Mouse (Mus musculus) frontal cortex, postnatal 10 days (tissue): ENCODE measurements at regions not wholly inside any gene's neighbourhood (a gene's known extent, or its start where the extent isn't known, plus 50 kb on each side); places are given as distances from the start of the nearest gene placed in this dataset.

ENCODE experiments used
- DNase-seq, 2 experiments: peaks; one replicate each; pipeline ENCODE4 v3.0.0; 2022; ENCODE audit warnings: low spot score in 2 of 2, mixed read lengths in 1 of 2

- DNase-seq: no peak
Measured at GRCm38 (mm10) chr3:157842872-157843271, 82.0 kb downstream of the Cth start.

- no peak for DNase-seq
Measured at GRCm38 (mm10) chr3:157841164-157841719, 83.6 kb downstream of the Cth start.

GRCm38 (mm10) chr3:157804307-157804706 is 120.6 kb downstream of the Cth start:
- DNase-seq: no peak

DNA sequence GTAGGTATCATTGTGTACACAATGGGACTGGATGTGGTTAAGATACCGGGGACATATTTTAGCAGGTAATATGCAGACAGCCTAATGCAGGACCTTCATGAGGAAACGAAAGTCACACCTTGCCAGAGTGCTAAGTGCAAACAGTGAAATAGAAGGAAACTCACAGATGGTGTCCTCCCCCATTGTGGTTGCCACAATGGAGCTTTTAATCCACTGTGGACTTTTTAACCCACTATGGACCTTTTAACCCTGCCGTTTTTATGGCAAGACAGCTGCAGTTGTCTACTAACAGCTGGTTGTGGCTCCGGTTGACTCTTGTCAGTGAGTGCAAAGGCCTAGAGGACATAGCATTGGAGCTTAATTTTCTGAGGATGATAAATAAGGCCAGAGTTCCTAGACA is 121.5 kb downstream of the Cth start:
- no peak for DNase-seq

DNA sequence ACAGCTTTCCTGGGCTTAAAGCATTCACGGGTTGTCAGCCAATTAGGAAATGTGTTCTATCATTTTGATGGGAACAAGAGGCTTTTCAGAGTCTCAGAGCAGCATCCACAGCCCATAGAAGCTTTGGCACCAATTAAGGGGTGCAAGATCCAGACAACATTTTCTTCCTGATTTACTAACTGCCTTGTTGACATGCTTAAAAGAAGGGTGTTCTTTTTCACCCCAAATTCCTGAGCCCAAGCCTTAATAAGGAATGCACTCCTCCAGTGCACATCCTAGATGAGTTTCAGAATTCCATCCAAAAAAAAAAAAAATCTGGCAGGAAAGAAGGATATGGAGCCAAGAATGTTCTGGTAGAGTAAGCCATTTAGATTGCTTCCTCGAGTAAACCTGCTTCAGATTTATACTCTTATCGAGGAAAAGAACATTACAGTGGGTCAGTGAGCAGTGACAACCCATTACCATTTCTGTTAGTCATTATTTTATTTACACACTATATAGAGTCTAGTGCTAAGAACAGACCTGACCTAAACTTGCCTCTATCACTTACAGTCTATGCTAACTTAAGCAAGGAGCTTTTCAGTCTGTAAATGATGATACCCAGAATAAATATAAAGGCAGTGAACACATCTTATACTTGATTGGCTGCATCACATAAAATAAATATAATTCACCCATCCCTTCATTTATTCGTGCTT is 137.2 kb downstream of the Cth start:
- DNase-seq: no peak

- DNase-seq: no peak
Measured at GRCm38 (mm10) chr3:157781071-157781470, 143.8 kb downstream of the Cth start.

DNA sequence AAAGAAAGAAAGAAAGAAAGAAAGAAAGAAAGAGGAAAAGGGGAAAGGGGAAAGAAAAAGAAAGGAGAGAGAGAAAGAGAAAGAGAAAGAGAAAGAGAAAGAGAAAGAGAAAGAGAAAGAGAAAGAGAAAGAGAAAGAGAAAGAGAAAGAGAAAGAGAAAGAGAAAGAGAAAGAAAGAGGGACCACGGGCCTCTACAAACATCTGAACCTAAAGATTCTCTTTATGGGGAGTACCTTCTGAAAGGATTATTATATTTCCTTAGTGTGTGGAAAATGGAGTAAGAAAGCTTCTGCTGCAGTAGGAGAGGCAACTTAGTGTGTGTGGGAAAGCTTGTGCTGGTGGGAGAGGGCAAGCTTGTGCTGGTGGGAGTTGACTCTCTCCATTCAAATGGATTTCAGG is 147.1 kb downstream of the Cth start:
- no peak for DNase-seq

- no peak for DNase-seq
Measured at GRCm38 (mm10) chr3:157763487-157764199, 161.2 kb downstream of the Cth start.

DNA sequence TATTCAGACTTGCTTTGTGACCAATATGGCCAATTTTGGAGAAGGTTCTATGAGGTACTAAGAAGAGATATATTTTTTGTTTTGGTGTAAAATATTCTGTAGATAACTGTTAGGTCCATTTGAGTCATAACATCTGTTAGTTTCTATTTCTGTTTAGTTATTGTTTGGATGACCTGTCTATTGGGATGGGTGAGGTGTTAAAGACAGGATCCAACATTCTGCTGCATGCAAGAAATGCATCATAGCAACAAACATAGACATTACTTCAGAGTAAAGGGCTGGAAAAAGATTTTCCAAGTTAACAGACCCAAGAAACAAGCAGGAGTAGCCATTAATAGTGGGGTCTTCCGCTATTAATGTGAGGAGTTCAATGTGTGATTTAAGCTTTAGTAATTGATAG is 165.0 kb downstream of the Cth start:
- DNase-seq: no peak

DNA sequence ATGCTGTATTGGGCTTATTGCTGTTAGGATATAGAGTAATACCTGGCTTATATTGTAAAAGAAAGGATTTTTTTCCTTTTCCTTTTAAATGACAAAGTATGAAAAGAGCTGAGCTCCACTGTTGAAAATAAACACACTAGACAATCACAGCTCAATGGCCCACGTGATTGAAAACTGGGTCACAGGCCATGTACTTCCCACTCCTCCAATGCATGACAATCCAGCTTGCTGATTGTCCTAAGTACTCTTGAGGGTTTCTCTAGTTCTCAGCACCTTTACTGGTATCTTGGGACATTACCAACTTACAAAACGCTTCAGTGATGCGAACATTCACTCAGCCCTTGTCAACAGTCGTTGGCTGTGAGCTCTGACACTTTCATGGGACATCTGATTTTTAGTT is 170.1 kb downstream of the Cth start:
- no peak for DNase-seq

- no peak for DNase-seq
Measured at GRCm38 (mm10) chr3:157750266-157750665, 174.6 kb downstream of the Cth start.

DNA sequence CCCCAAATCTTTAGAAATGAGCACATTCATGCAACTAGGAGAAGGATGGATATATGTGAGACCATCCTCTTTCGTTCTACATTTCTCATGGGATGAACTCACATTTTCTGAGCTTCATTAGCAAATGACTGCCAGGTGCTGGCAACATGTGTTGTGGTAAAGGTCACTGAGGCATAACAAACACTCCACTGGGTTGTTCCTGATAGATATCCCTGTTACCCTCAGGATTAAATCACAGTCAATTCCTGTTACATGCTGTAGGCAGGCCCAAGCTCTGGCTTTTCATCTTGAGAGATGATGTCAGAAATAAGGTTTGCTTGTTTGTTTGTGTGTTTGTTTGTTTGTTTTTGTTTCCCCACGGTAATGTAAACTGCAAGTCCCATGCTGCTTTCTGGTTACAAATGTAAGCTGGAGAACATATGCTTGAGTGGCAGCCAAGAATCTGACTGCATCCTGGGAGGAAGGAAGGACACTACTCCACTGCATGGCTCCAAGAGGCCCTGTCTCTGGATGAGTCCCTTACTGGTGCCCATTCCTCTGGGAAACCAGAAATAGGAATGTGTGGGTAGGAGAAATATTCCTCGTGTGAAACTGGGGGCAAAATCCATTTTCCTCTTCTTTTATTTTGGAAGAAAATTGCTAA is 176.4 kb downstream of the Cth start:
- DNase-seq: no peak

DNA sequence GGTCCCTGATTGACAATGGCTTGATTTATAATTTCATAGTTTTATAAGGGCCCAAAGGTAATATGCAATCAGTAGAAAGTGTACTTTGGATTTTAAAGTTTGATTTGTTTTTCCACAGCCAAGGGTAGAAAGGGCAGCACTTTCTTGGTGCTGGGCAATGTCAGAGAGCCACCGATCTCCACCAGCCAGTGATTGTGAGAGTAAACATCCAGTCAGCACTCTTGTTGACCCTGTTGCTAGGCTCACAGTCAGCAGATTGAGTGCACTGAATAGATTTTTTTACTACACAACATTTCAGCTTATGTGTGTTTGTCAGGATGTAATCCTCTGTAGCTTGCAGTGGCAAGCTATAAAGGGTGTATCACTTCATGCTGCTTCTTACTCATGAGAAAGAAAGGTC is 176.3 kb downstream of the Ptger3 start:
- no peak for DNase-seq

DNA sequence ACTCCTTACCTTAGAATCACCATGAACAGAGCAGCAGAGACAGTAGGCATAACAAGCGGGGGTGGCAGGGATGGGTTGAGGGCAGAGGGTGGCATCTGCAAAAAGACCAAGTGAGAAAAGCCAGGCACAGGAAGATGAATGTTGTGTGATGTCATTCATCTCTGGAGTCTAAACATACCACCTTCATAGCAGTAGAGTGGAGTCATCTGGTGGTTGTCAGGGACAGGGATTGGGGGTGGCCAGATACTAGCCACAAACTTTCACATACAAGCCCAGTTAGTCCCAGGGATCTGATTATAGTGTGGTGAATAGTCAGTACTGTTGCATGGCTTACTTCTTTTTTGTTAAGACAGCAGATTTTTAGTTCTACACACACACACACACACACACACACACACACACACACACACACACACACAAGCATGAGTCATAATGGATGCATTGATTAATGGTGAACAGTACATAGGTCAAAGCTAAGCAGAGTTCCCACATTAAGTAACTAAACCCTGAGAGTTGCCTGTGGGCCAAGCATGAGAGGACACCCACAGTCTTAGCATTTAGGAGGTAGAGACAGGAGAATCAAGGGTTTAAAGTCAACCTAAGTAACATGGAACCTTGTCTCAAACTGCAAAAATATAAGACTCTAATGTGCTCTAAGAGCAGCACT is 173.1 kb downstream of the Ptger3 start:
- DNase-seq: no peak

GRCm38 (mm10) chr3:157732136-157732940 is 165.6 kb downstream of the Ptger3 start:
- DNase-seq: no peak

DNA sequence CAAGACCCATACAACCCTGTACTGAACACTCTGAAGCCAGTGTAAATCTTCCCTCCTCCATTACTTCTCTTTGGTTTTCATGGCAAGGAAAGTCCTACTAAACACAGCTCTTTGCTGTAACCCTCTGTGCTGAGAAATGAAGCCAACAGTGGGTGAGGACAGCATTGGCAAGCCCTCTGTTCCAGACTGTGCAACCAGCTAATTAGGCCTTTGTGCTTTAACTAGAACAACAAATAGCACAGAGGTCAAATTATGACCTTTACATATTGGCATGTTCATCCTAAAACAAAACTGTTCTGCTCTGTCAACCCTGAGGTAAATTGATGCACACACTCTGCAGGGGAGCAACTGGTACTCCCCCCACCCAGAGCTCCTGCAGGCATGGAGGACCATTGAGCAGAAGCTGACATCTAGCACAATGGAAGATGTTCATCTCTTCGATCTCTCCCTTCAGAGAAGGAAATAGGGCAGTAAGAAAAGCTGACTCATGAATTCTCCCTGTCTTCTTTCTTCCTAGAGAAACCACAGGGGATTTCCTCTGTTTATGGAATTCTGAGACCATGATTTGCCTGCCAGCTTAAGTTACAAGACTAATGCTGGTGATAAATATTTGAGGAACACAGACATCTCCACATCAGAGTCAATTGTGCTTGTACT is 163.1 kb downstream of the Ptger3 start:
- no peak for DNase-seq

DNA sequence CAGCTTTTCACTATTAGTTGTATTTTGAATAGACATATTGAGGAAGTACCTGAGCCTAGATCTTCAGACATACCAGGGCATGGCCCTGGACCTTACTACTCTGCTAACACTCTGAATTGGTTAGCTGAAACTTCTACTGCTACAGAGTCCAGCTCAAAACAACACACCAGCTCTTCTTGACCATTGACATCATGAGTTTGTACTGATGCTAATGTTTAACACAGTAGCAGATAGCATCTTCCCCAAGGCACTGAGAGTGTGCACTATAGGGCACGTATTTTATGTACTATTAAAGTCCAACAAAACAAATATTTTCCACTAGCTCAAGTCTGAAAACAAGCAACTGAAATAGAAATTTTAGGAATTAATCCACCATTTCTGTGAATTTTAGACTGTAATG is 157.8 kb downstream of the Ptger3 start:
- DNase-seq: no peak

DNA sequence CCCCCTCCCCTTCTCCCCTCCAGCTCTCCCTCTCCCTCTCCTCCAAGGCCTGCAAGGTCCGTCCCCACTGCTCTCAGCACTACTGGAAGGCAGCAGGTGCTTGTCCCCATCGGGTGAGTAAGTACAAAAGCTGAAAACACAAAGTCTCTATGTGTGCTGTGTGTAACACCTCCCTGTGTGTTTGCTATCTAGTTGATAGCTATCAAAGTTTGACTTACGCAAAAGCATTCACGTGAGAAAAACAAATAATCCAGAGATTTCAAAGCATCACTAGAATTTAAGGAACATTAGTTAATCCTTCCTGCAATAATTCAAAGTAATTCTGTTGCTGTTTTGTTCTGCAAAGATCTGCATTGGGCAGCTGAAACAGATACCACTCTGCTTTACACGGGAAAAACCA is 156.5 kb downstream of the Ptger3 start:
- DNase-seq: no peak

- peak; percentile 23 to 66 for DNase-seq
Measured at GRCm38 (mm10) chr3:157717313-157717921, 150.7 kb downstream of the Ptger3 start.

DNA sequence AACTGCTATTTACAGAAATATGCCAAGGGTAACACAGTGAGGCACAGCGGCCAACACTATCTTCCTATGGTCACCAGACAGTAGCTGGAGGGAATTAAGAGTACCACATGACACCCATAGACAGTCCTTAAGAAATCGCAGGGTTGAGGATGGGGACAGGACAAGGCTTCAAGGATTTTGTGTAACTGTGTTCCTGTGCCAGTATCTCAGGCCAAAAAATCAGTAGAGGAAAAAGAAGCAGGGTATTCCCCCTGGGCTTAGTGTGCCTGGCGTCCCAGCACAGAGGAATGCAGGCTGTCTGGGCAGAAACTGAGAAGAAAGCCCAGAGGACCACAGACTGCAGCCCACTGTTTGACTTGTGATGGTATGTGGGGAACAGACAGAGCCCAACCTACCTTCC is 147.3 kb downstream of the Ptger3 start:
- DNase-seq: no peak
